Mouse (Mus musculus): ENCODE results near the gene Apoa4. TPM values are rescaled to one million over a fixed set of nuclear protein-coding genes. Genes with fewer than 3 reads are reported as not detected.

Apoa4 gene
- total RNA-seq (2021): not detected
- long read RNA-seq, experiment 1: 0 reads
- long read RNA-seq, experiment 2: 0 reads

DNA sequence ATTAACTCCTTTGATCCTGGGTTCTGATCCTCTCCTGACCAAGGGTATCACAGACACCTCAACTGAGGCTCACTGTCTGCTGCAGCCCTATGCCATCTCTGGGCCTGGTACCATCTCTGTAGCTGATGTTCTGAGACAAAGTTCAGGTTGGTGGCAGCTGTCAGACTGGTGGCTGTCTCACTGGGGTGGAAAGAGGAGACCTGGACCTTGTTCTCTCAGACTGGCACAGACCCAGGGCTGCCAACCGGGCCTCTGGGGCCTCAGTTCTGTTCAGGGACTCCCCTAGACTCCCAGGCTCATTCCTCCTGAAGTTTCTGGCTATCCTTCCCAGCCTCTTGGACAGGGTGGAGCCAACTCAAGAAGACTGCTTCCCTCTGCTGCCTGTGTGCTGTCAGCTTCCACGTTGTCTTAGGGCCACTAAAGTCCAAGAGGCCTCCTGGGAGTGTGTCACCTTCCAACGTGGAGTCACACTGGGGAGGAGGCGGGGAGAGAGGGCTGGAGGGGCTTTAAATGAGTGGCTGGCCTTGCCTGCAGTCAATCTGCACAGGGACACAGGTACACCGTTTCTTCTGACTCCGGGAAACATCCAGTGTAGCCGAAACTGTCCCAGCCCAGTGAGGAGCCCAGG lies at the start of gene Apoa4:
Apoa4 (plus strand) TSS at position 171 of the 628 bp plus-strand sequence.
- intact Hi-C loops (cut with DNase I): no loop called here
- no peak for TF ChIP-seq CTCF (IDR thresholded peaks at IDR 0.05)
- no peak within 1 kb of the TSS for H3K4me3 ChIP-seq
- no peak within 1 kb of the TSS for H3K27ac ChIP-seq
- no peak for DNase-seq

DNA sequence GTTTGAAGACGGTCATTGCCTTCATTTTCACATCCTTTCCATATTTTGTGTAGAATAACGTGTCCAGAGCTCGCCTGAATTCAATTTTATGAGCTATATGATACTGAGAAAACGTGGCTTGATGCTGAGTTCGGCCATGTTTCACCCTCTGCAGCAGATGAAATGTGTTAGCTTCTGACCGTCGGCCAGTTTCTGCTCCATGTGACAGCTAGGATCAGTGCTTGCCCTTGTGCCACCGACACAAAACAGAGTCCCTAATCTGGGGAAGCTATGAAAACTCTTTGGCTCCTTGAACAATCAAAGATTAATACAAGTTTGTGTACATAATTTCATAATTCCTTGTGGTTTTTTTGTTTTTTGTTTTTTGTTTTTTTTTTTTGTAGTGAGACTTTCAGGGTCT lies 49.3 kb upstream of the Apoa4 start:
- H3K4me3 ChIP-seq: no peak overlapping the region
- intact Hi-C loops (cut with DNase I): loop anchor here (5.0 kb wide), 1 partner anchor 56 kb away; no protein-coding TSS in a partner anchor
- no peak for TF ChIP-seq CTCF (IDR thresholded peaks at IDR 0.05)
- H3K27ac ChIP-seq: no peak overlapping the region; the same call in 1 of the 2 replicates
- DNase-seq: no peak

DNA sequence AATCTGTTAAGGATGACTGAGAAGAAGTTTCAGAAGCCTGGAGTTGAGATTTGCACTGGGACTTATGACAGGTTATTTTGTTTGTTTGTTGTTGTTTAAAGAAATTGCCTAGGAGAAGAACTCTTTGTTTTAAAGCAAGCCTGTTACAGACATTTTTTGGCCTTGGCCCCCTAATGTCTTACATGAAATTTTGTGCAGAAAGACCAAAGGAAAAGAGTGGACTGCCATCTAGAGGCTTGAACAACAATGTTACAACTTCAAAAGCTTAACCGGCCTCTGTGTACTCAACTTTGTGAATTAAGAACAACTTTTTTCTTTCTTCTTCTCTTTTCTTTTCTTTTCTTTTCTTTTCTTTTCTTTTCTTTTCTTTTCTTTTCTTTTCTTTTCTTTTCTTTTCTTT lies 48.9 kb upstream of the Apoa4 start:
- peak; percentile 73 for TF ChIP-seq CTCF (IDR thresholded peaks at IDR 0.05)
- Histone ChIP-seq H3K27ac (no peak overlapping the region), H3K4me3 (no peak overlapping the region)
- DNase-seq: no peak
- intact Hi-C loops (cut with DNase I): loop anchor here (1.0 to 5.0 kb wide), 2 partner anchors 56 to 188 kb away; no protein-coding TSS in a partner anchor

DNA sequence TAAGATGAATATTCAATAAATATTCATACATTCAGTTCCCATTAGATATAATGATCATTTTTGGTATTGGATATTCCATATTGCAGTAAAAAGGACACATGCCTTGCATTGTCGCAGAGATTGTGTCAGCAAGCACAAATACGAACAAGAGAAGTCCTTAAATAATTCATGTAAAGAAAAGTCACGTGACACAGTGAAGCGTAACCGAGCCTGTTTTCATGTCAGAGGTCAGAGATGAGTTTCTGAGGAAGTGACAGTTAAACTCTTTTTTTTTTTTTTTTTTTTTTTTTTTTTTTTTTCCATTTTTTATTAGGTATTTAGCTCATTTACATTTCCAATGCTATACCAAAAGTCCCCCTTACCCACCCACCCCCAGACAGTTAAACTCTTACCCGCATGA lies 47.9 kb upstream of the Apoa4 start:
- intact Hi-C loops (cut with DNase I): loop anchor here (1.0 to 5.0 kb wide), 2 partner anchors 55 to 189 kb away; no protein-coding TSS in a partner anchor
- Histone ChIP-seq H3K27ac (no peak overlapping the region), H3K4me3 (no peak overlapping the region)
- no peak for TF ChIP-seq CTCF (IDR thresholded peaks at IDR 0.05)
- DNase-seq: no peak

DNA sequence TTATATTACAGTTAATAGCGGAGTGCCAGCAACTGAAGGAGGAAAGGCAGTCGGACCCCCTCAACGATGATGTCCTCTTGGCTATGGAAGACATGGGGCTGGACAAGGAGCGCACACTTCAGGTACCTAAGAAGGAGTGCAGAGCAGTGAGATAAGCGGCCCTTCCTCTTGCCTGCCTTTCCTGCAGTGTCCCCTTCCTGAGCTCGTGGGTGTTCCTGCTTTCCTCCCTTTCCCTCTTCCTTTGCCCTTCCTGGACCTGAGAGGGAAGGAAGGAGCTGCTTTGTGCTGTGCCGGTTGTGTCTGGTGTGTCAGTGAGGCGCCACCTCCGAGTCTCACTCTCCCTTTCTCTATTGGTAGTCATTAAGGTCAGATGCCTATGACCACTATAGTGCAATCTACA lies 45.7 kb upstream of the Apoa4 start:
- DNase-seq: no peak
- intact Hi-C loops (cut with DNase I): loop anchor here (5.0 kb wide), 1 partner anchor 52 kb away; no protein-coding TSS in a partner anchor
- Histone ChIP-seq H3K4me3 (no peak overlapping the region), H3K27ac (no peak overlapping the region)
- TF ChIP-seq CTCF (IDR thresholded peaks at IDR 0.05): no peak

DNA sequence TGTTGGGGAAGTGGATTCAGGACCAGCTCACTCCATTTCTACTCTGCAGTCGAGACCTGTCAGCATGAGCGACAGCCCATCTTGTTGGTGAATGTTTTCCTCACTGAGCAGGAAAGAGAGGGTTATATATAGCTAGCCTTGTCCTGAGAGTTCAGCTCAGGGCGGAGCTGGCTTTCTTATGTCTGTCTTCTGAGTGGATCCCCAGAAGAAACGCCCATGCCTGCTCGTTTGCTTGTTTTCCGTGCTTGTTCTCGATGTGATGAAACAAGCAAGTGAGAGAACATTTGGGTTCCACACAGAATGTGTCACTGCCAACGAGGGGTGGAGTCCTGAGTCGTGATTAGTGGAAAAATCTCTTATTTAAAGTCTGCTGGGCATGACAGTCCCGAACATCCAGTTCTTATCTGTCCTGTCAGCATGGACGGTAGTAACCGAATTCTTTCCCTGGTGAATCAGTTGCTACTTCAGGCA lies 43.8 kb upstream of the Apoa4 start:
- DNase-seq: peak; percentile 56
- TF ChIP-seq CTCF (IDR thresholded peaks at IDR 0.05): no peak
- Histone ChIP-seq H3K4me3 (peak overlapping the region; percentile 35; the same call in 1 of the 2 replicates), H3K27ac (peak overlapping the region; percentile 84)
- intact Hi-C loops (cut with DNase I): no loop called here

DNA sequence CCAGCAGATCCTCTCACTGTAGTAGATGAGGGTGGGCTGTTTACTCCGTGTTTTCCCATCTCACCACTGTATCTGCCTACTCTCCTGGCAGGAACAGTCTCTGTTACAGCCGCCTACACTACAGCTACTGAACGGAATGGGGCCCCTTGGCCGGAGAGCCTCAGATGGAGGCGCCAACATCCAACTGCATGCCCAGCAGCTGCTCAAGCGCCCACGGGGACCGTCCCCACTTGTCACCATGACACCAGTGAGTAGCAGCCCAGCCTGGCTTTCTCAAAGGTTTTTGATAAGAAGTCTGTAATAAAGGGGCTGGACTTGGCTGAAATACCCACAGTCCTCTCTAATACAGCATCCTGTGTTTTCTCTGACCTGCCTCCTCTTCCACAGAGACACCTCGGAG lies 42.0 kb upstream of the Apoa4 start:
- no peak for TF ChIP-seq CTCF (IDR thresholded peaks at IDR 0.05)
- DNase-seq: no peak
- Histone ChIP-seq H3K27ac (0 out of 2 replicates have a peak overlapping the region, but pooled peaks have one; percentile 2), H3K4me3 (no peak overlapping the region)
- intact Hi-C loops (cut with DNase I): no loop called here

DNA sequence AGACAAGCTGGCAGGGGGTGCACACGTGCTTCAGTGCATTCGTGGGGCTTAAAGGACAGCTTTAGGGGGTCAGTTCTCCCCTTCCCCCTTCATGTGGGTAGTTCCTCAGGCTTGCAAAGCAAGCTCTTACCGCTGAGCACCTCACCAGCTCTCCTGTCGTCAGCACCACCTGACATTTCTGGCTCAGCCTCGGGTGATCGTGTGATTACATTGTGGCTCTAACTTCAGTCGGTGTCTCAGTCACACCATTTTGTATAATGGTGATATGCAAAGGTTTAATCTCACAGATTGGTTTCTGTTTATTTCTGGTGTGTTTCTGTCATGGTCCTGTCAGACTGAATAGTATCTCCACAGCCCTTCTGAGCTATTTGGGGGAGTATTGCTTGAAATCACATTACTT lies 41.6 kb upstream of the Apoa4 start:
- DNase-seq: no peak
- H3K4me3 ChIP-seq: no peak overlapping the region
- TF ChIP-seq CTCF (IDR thresholded peaks at IDR 0.05): no peak
- intact Hi-C loops (cut with DNase I): no loop called here
- H3K27ac ChIP-seq: no peak overlapping the region

DNA sequence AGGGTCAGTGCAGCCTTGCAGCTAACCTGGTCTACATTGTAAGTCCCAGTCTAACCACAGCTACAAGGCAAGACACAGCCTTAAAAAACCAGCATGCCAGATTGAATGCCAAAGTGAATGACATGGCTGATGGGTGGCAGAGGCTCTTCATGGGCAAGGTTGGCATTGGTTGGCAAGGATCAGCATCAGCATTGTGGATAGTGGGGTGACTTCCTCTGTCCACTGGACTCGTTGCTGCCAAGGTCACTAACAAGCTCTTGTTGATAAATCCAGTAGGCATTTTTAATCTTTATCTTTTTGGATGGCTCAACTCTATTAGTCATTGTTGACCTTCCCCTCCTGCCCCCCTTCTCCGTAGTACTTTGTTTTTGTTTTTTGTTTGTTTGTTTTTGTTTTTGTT lies 40.9 kb upstream of the Apoa4 start:
- no peak for DNase-seq
- Histone ChIP-seq H3K4me3 (no peak overlapping the region), H3K27ac (no peak overlapping the region)
- TF ChIP-seq CTCF (IDR thresholded peaks at IDR 0.05): no peak
- intact Hi-C loops (cut with DNase I): no loop called here

DNA sequence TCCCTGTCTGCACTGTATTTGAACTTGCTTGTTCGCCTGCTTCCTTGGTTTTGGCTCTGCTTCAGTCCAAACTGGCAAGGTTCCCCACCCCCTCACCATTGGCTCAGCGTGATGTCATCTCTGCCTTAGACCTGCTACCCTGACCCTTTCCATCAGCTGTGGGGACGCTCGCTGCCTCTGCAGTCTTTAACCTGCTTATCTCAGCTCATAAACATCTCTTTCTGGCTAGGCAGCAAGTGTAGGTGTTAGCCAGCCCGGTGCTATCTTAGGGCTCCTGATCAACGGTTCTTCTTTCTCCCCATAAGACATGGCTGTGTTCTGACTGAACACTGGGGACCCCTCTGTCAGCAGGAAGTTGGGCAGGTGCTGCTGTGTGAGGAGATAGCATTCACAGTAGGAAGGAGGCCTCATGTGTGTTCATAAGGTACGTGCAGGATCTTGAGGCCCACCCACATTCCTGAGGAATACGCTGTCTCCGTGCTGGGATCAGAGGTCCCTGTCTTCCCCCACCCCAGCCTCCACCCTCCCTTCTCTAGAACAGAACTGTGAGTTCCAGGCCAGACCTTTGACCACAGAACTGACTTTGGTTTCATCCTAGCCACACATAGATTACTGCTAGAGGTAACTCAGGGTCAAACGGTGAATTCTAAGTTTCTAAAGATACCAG lies 33.5 kb upstream of the Apoa4 start:
- no peak for TF ChIP-seq CTCF (IDR thresholded peaks at IDR 0.05)
- no peak for DNase-seq
- H3K27ac ChIP-seq: no peak overlapping the region
- intact Hi-C loops (cut with DNase I): no loop called here
- H3K4me3 ChIP-seq: no peak overlapping the region

DNA sequence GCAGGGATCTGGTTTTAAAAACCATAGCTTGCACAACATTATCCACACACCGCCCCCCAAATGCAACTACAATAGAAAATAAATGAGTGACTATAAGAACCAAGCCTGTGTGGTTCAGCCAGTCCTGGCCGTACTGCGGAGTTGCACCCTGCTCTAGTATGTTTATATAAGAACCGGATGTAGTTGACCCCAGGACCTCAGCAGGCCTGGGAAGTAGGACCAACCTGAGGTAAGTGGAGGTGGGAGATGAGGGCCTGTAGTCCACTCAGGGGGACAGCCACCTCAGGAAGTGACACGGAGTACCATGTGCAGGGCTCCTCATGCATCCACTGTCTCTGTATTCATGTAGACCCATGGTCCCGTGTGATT lies 33.0 kb upstream of the Apoa4 start:
- Histone ChIP-seq H3K4me3 (no peak overlapping the region), H3K27ac (no peak overlapping the region)
- DNase-seq: no peak
- intact Hi-C loops (cut with DNase I): no loop called here
- no peak for TF ChIP-seq CTCF (IDR thresholded peaks at IDR 0.05)

DNA sequence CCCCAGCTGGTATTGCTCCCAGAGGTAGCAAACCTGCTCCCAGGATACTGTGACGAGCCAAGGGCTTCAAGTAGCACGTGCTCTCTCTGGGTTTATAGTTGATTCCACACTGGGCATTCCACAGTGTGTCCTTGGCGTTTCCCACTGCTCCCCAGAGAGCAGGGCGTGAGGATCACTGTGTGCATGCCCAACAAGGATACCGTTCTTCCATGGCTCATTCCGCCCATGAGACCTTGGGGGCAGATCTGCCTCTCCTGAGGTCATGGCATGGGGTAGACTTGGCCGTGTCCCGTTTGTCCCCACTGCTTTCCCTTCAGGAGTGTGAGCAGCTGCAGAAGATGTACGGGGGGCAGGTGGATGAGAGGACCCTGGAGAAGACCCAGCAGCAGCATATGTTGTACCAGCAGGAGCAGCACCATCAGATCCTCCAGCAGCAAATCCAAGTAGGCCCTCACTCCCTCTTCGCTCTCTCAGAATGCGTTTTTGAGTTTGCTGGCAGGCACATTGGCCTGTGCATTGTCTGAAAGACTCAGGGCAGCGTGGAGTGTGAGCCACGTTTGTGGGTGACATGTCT lies 32.0 kb upstream of the Apoa4 start:
- Histone ChIP-seq H3K27ac (no peak overlapping the region), H3K4me3 (no peak overlapping the region)
- DNase-seq: no peak
- no peak for TF ChIP-seq CTCF (IDR thresholded peaks at IDR 0.05)
- intact Hi-C loops (cut with DNase I): no loop called here

DNA sequence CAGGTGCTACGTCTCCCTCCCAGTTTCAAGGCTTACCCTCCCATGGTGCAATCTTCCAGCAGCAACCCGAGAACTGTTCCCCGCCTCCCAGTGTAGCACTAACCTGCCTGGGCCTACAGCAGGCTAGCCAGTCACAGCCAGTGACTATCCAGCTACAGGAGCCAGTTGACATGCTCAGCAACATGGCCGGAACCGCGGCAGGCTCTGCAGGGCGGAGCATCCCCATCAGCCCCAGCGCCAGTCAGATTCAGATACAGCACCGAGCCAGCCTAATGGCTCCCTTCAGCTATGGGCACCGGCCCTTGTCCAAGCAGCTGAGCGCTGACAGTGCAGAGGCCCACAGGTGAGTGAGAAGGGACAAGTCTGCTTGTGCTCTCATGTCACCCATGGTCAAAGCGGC lies 30.0 kb upstream of the Apoa4 start:
- TF ChIP-seq CTCF (IDR thresholded peaks at IDR 0.05): no peak
- intact Hi-C loops (cut with DNase I): no loop called here
- Histone ChIP-seq H3K27ac (no peak overlapping the region), H3K4me3 (no peak overlapping the region)
- DNase-seq: no peak
